Mouse (Mus musculus): ENCODE results near the gene Phkg1. TPM values are rescaled to one million over a fixed set of nuclear protein-coding genes. Genes with fewer than 3 reads are reported as not detected.
A peak's percentile ranks its signal among the peaks of the same experiment; 100 is the strongest.
"Not testable (repeated sequence)": the region's sequence is repeated elsewhere in the genome, so short reads cannot be mapped to it uniquely, and the experiment has no call there.

Gene Phkg1
- polyA plus RNA-seq, 1 experiment from 2014 or later = 4.4 TPM

- TF ChIP-seq CTCF (IDR thresholded peaks at IDR 0.05) = peak; percentile 79
- DNase-seq (ENCODE audit: low read depth, low spot score) (peak; percentile 34), ATAC-seq (peak; percentile 99)
- ChIA-PET CTCF (interaction anchor here (1.4 to 1.6 kb wide), 3 partner anchors 13 to 32 kb away, joined by 4 to 7 read pairs (median 4); no protein-coding TSS in a partner anchor), POLR2A (interaction anchor here (0.5 to 1.3 kb wide), 5 partner anchors 9 to 99 kb away, joined by 3 to 4 read pairs (median 3); no protein-coding TSS in a partner anchor)
- in situ Hi-C loops (cut with MboI; ENCODE audit: low pct_unique_long_range_greater_than_20kb) = no loop called here
- H3K27me3 ChIP-seq = no peaks in the 10 kb centered on the region
Measured at GRCm38 (mm10) chr5:129908242-129908965, 10.1 kb upstream of the Phkg1 start, which contains the start of gene Nupr1l. Nupr1l (plus strand) TSS chr5:129908540.

- POLR2A ChIA-PET = interaction anchor here (1.1 kb wide), 1 partner anchor 23 kb away, joined by 3 read pairs; no protein-coding TSS in a partner anchor
- no peaks in the 10 kb centered on the region for H3K27me3 ChIP-seq
- in situ Hi-C loops (cut with MboI; ENCODE audit: low pct_unique_long_range_greater_than_20kb) = no loop called here
- DNase-seq (ENCODE audit: low read depth, low spot score) (no peak), ATAC-seq (no peak)
- TF ChIP-seq CTCF (IDR thresholded peaks at IDR 0.05) = no peak
- CTCF ChIA-PET = interaction anchor here (1.4 to 1.6 kb wide), 3 partner anchors 14 to 33 kb away, joined by 4 to 7 read pairs (median 4); no protein-coding TSS in a partner anchor
Measured at GRCm38 (mm10) chr5:129907775-129908174, 9.4 kb upstream of the Phkg1 start.

- ChIA-PET CTCF (interaction anchor here (0.6 to 2.0 kb wide), 6 partner anchors 8 to 244 kb away, joined by 3 to 6 read pairs (median 4); partner anchors contain the start of gene Chchd2), POLR2A (interaction anchor here (0.7 to 1.7 kb wide), 4 partner anchors 8 to 471 kb away, joined by 3 to 4 read pairs (median 3); partner anchors contain the start of gene Chchd2)
- TF ChIP-seq CTCF (IDR thresholded peaks at IDR 0.05) = no peak
- DNase-seq (ENCODE audit: low read depth, low spot score) (peak; percentile 97), ATAC-seq (peak; percentile 100)
- in situ Hi-C loops (cut with MboI; ENCODE audit: low pct_unique_long_range_greater_than_20kb) = no loop called here
- H3K27me3 ChIP-seq = peaks cover 4% of the 10 kb centered on the region
Measured at GRCm38 (mm10) chr5:129895198-129896088, 2.9 kb downstream of the Phkg1 start, which contains the start of gene Zbed5. Zbed5 (plus strand) TSS chr5:129895723.

GRCm38 (mm10) chr5:129890390-129890789 is 8.0 kb downstream of the Phkg1 start:
- POLR2A ChIA-PET = interaction anchor here (0.5 kb wide), 1 partner anchor 99 kb away, joined by 4 read pairs; no protein-coding TSS in a partner anchor
- H3K27me3 ChIP-seq; DNase-seq (ENCODE audit: low read depth, low spot score); ATAC-seq; in situ Hi-C loops (cut with MboI; ENCODE audit: low pct_unique_long_range_greater_than_20kb): not testable (repeated sequence)
- TF ChIP-seq CTCF (IDR thresholded peaks at IDR 0.05) = peak; percentile 38
- CTCF ChIA-PET = interaction anchor here (1.1 to 4.5 kb wide), 3 partner anchors 10 to 35 kb away, joined by 3 to 12 read pairs (median 4); no protein-coding TSS in a partner anchor

- in situ Hi-C loops (cut with MboI; ENCODE audit: low pct_unique_long_range_greater_than_20kb) = no loop called here
- ATAC-seq (peak; percentile 100), DNase-seq (ENCODE audit: low read depth, low spot score) (peak; percentile 99)
- H3K27me3 ChIP-seq = no peaks in the 10 kb centered on the region
- POLR2A ChIA-PET = interaction anchor here (0.7 to 2.0 kb wide), 4 partner anchors 9 to 115 kb away, joined by 3 to 5 read pairs (median 4); partner anchors contain the start of genes Psph and Zbed5
- TF ChIP-seq CTCF (IDR thresholded peaks at IDR 0.05) = no peak
- CTCF ChIA-PET = interaction anchor here (1.0 to 4.5 kb wide), 5 partner anchors 9 to 32 kb away, joined by 3 to 12 read pairs (median 4); partner anchors contain the start of gene Zbed5
Measured at GRCm38 (mm10) chr5:129886911-129887636, 11.3 kb downstream of the Phkg1 start, which contains the start of gene Chchd2. Chchd2 (minus strand) TSS chr5:129887470.

GRCm38 (mm10) chr5:129886271-129886670 is 12.1 kb downstream of the Phkg1 start:
- in situ Hi-C loops (cut with MboI; ENCODE audit: low pct_unique_long_range_greater_than_20kb) = no loop called here
- ChIA-PET CTCF (interaction anchor here (1.0 to 1.3 kb wide), 2 partner anchors 30 to 31 kb away, joined by 3 to 4 read pairs; no protein-coding TSS in a partner anchor), POLR2A (interaction anchor here (1.0 to 1.3 kb wide), 2 partner anchors 99 to 115 kb away, joined by 3 to 5 read pairs; partner anchors contain the start of gene Psph)
- no peak for TF ChIP-seq CTCF (IDR thresholded peaks at IDR 0.05)
- H3K27me3 ChIP-seq = no peaks in the 10 kb centered on the region
- ATAC-seq = no peak
- DNase-seq (ENCODE audit: low read depth, low spot score) = no peak

GRCm38 (mm10) chr5:129879888-129880287 is 18.5 kb downstream of the Phkg1 start:
- ChIA-PET CTCF (interaction anchor here (0.9 to 12.7 kb wide), 6 partner anchors 10 to 97 kb away, joined by 3 to 68 read pairs (median 3); partner anchors contain the start of gene Sumf2), POLR2A (interaction anchor here (0.6 to 1.3 kb wide), 3 partner anchors 9 to 25 kb away, joined by 3 to 6 read pairs (median 4); no protein-coding TSS in a partner anchor)
- no peaks in the 10 kb centered on the region for H3K27me3 ChIP-seq
- DNase-seq (ENCODE audit: low read depth, low spot score) (no peak), ATAC-seq (no peak)
- TF ChIP-seq CTCF (IDR thresholded peaks at IDR 0.05) = no peak
- in situ Hi-C loops (cut with MboI; ENCODE audit: low pct_unique_long_range_greater_than_20kb) = no loop called here

GRCm38 (mm10) chr5:129878946-129879345 is 19.4 kb downstream of the Phkg1 start:
- peak; percentile 94 for TF ChIP-seq CTCF (IDR thresholded peaks at IDR 0.05)
- H3K27me3 ChIP-seq = no peaks in the 10 kb centered on the region
- in situ Hi-C loops (cut with MboI; ENCODE audit: low pct_unique_long_range_greater_than_20kb) = no loop called here
- ChIA-PET POLR2A (interaction anchor here (1.3 kb wide), 1 partner anchor 24 kb away, joined by 6 read pairs; no protein-coding TSS in a partner anchor), CTCF (interaction anchor here (0.7 to 12.7 kb wide), 5 partner anchors 14 to 32 kb away, joined by 3 to 68 read pairs (median 4); partner anchors contain the start of gene Sumf2)
- peak; percentile 85 for ATAC-seq
- peak; percentile 56 for DNase-seq (ENCODE audit: low read depth, low spot score)

Data from Patski (cell line).